Comparison of ENCODE assay signal across 8 mouse cellular contexts in genomic region chr4:147936331-147936954, GRCm38 (mm10). TPM values are rescaled to one million over a fixed set of nuclear protein-coding genes. Genes with fewer than 3 reads are reported as not detected.
DNase-seq lines count a peak whose midpoint lies in the region; ATAC-seq lines count a peak whose summit lies in the region.

Gene Plod1, minus strand, starts transcription at chr4:147936767.

- DNase-seq in adrenal gland, adult 2 months: peak; percentile 93
- peak; percentile 52 for DNase-seq in embryo, embryonic 11.5 days (ENCODE audit: low read depth, low spot score)
- peak; percentile 89 for DNase-seq in gastrocnemius, postnatal 25 days
- peak; percentile 58 to 65 for DNase-seq in left cerebral cortex, adult 8-10 months (ENCODE audit: low spot score in 2 of 2)
- peak; percentile 82 to 86 for DNase-seq in right cerebral cortex, postnatal 10 days (ENCODE audit: low spot score in 2 of 2)
- peak; percentile 82 to 86 for DNase-seq in urinary bladder, postnatal 36 days (ENCODE audit: low spot score in 2 of 2)

- peak; percentile 79 for ATAC-seq in inflammation-experienced regulatory T-cells, adult 6 months
- peak; percentile 71 for ATAC-seq in megakaryocyte, adult 5-6 weeks (ENCODE audit: poor library complexity, severe bottlenecking)

RNA-seq across cellular contexts. Expression of gene Plod1, which starts in this region (rescaled TPM):
- total RNA-seq in adrenal gland, adult 2 months (2021): 10 to 100 TPM; 36.4 to 44.0 TPM
- 36.1 and 46.5 TPM in 2 replicates for polyA plus RNA-seq in adrenal gland, adult 2 months (2012; rRNA removed)
- 10 to 100 TPM; 25.2 to 28.9 TPM for total RNA-seq in gastrocnemius, postnatal 25 days (2021)
- polyA plus RNA-seq in inflammation-experienced regulatory T-cells, adult 6 months (2017; shearing (Covaris generic)): 1 to 10 TPM; 1.3 to 4.5 (median 3.1) TPM
- total RNA-seq in left cerebral cortex, adult 8-10 months (2022): 10 to 100 TPM; 12.1 to 16.3 (median 14.1) TPM
- total RNA-seq in megakaryocyte, adult 5-6 weeks (2015): 10.5 TPM in 2 replicates
- total RNA-seq in megakaryocyte, adult 5-6 weeks (2017): 22.9 and 25.7 TPM in 2 replicates

Comparison
In these comparisons a context has a peak if more than half of its experiments do, and no peak if none do; other contexts are left out.
1. Peak in every context shown above with its lines: DNase-seq and ATAC-seq.